Mouse (Mus musculus) limb, embryonic 11.5 days (tissue): ENCODE data around the gene Astl. TPM values are rescaled to one million over a fixed set of nuclear protein-coding genes. Genes with fewer than 3 reads are reported as not detected.

ENCODE experiments used
- ATAC-seq: fragments of 200-750 bp; cut with Nextera tagmentation; 2 replicates; pipeline ENCODE4 v1.8.0; 2017; ENCODE audit warnings: low read depth; ENCODE audit not compliant: insufficient number of reproducible peaks, low FRiP score, low TSS enrichment
- DNase-seq: peaks from one replicate; pipeline ENCODE4 v3.0.0-alpha.2; 2015; ENCODE audit warnings: low spot score
- H3K27ac ChIP-seq: fragments of 300-500 bp; sonication (generic); replicated peaks from 2 replicates; pipeline ENCODE4 v1.5.1; 2014; ENCODE audit warnings: low read depth, mild to moderate bottlenecking, low read length
- H3K27me3 ChIP-seq: fragments of 300-500 bp; sonication (generic); 2 replicates; pipeline ENCODE4 v1.6.1; 2014; ENCODE audit warnings: mild to moderate bottlenecking, low read length, mixed read lengths; ENCODE audit not compliant: control insufficient read depth, insufficient read depth
- H3K36me3 ChIP-seq: fragments of 300-500 bp; sonication (generic); 2 replicates; pipeline ENCODE4 v1.6.1; 2014; ENCODE audit warnings: mild to moderate bottlenecking, low read length, moderate library complexity, mixed read lengths; ENCODE audit not compliant: control insufficient read depth, insufficient read depth
- H3K4me1 ChIP-seq: fragments of 300-500 bp; sonication (generic); 2 replicates; pipeline ENCODE4 v1.6.1; 2014; ENCODE audit warnings: low read length, mixed read lengths; ENCODE audit not compliant: control insufficient read depth, insufficient read depth
- H3K4me2 ChIP-seq: fragments of 300-500 bp; sonication (generic); 2 replicates; pipeline ENCODE4 v1.6.1; 2014; ENCODE audit warnings: low read depth, mild to moderate bottlenecking, moderate library complexity; ENCODE audit not compliant: severe bottlenecking
- H3K4me3 ChIP-seq: fragments of 300-500 bp; sonication (generic); 2 replicates; pipeline ENCODE4 v1.5.1; 2014; ENCODE audit warnings: low read depth, low read length
- H3K9ac ChIP-seq: fragments of 300-500 bp; sonication (generic); 2 replicates; pipeline ENCODE4 v1.6.1; 2014; ENCODE audit warnings: mild to moderate bottlenecking, low read length
- H3K9me3 ChIP-seq: fragments of 300-500 bp; sonication (generic); 2 replicates; pipeline ENCODE4 v1.6.1; 2016; ENCODE audit warnings: low read length; ENCODE audit not compliant: control insufficient read depth
- WGBS: fragments of 180-500 bp; shearing (Covaris S2); extraction: QIAGEN DNeasy Blood & Tissue Kit; methylation state at CpG from one replicate; pipeline ENCODE4 v1.1.7; 2014; 5-methylcytosine and 5-hydroxymethylcytosine counted together
- polyA plus RNA-seq: library from polyadenylated mRNA; unstranded; fragments of >200 nt; fragmentation: Nextera tagmentation; extraction: Ambion mirVana; gene quantifications from 2 replicates; pipeline ENCODE4 v1.2.1, GENCODE M21; 2014

Gene Astl
- polyA plus RNA-seq, 1 experiment from 2014 or later, result not detected

GRCm38 (mm10) chr2:127390352-127390751 is 51.9 kb downstream of the Astl start:
- Histone ChIP-seq H3K4me1 (0 out of 2 replicates have a peak, but pooled peaks cover 3% of the 10 kb centered on the region), H3K4me2 (no peak overlapping the region), H3K27me3 (no peaks in the 10 kb centered on the region), H3K27ac (no peak overlapping the region), H3K9me3 (no peaks in the 10 kb centered on the region), H3K4me3 (no peak overlapping the region), H3K9ac (no peak overlapping the region), H3K36me3 (no peaks in the 10 kb centered on the region)
- ATAC-seq (no peak), DNase-seq (no peak)
- WGBS, result 87% methylated on average over 3 of the region's 3 CpGs

GRCm38 (mm10) chr2:127390846-127391245 is 52.4 kb downstream of the Astl start:
- DNase-seq (no peak), ATAC-seq (no peak)
- Histone ChIP-seq H3K36me3 (no peaks in the 10 kb centered on the region), H3K27ac (no peak overlapping the region), H3K4me2 (no peak overlapping the region), H3K27me3 (no peaks in the 10 kb centered on the region), H3K9ac (no peak overlapping the region), H3K4me1 (0 out of 2 replicates have a peak, but pooled peaks cover 3% of the 10 kb centered on the region), H3K4me3 (no peak overlapping the region), H3K9me3 (no peaks in the 10 kb centered on the region)
- whole genome bisulfite sequencing, result 65% methylated on average over 4 of the region's 4 CpGs

GRCm38 (mm10) chr2:127391323-127391722 is 52.9 kb downstream of the Astl start:
- no peaks in the 10 kb centered on the region for H3K9me3 ChIP-seq
- no peaks in the 10 kb centered on the region for H3K36me3 ChIP-seq
- H3K27me3 ChIP-seq, result no peaks in the 10 kb centered on the region
- 72% methylated on average over 3 of the region's 3 CpGs for WGBS
- H3K4me3 ChIP-seq, result no peak overlapping the region
- no peak for DNase-seq
- H3K27ac ChIP-seq, result no peak overlapping the region
- H3K9ac ChIP-seq, result no peak overlapping the region
- H3K4me2 ChIP-seq, result no peak overlapping the region
- ATAC-seq, result no peak
- H3K4me1 ChIP-seq, result 0 out of 2 replicates have a peak, but pooled peaks cover 2% of the 10 kb centered on the region

GRCm38 (mm10) chr2:127394606-127395161 is 56.2 kb downstream of the Astl start:
- ATAC-seq (no peak), DNase-seq (no peak)
- Histone ChIP-seq H3K9ac (no peak overlapping the region), H3K27me3 (no peaks in the 10 kb centered on the region), H3K27ac (no peak overlapping the region), H3K4me1 (no peaks in the 10 kb centered on the region), H3K4me3 (no peak overlapping the region), H3K4me2 (no peak overlapping the region), H3K36me3 (no peaks in the 10 kb centered on the region), H3K9me3 (no peaks in the 10 kb centered on the region)
- WGBS, result 81% methylated on average over 5 of the region's 5 CpGs

GRCm38 (mm10) chr2:127398738-127399137 is 60.3 kb downstream of the Astl start:
- DNase-seq, result no peak
- H3K4me3 ChIP-seq, result no peak overlapping the region
- H3K36me3 ChIP-seq, result no peaks in the 10 kb centered on the region
- ATAC-seq, result no peak
- no peaks in the 10 kb centered on the region for H3K4me1 ChIP-seq
- WGBS, result 90% methylated on average over 7 of the region's 7 CpGs
- H3K9me3 ChIP-seq, result no peaks in the 10 kb centered on the region
- no peak overlapping the region for H3K9ac ChIP-seq
- H3K4me2 ChIP-seq, result no peak overlapping the region
- no peaks in the 10 kb centered on the region for H3K27me3 ChIP-seq
- H3K27ac ChIP-seq, result no peak overlapping the region

Other genes starting within 250 kb of the Astl start
- gene Ncaph, start 204.7 kb upstream of the Astl start, polyA plus RNA-seq, result 130 and 144 TPM in 2 replicates
- gene Itpripl1, start 195.2 kb upstream of the Astl start, polyA plus RNA-seq, result 17.5 and 19.6 TPM in 2 replicates
- gene 1810024B03Rik, start 130.4 kb upstream of the Astl start, polyA plus RNA-seq, result 1.9 and 2.1 TPM in 2 replicates
- 100 and 120 TPM in 2 replicates for gene Snrnp200, start 130.3 kb upstream of the Astl start, polyA plus RNA-seq
- 61.2 and 62.8 TPM in 2 replicates for gene Ciao1, start 90.8 kb upstream of the Astl start, polyA plus RNA-seq
- gene Tmem127, start 90.7 kb upstream of the Astl start, polyA plus RNA-seq, result 17.0 and 20.8 TPM in 2 replicates
- 77.8 and 83.2 TPM in 2 replicates for gene Stard7, start 68.4 kb upstream of the Astl start, polyA plus RNA-seq
- 5.8 and 6.5 TPM in 2 replicates for gene Dusp2, start 2.5 kb upstream of the Astl start, polyA plus RNA-seq
- gene Adra2b, start 24.6 kb downstream of the Astl start, polyA plus RNA-seq, result 2.2 and 2.6 TPM in 2 replicates
- gene Gpat2, start 86.6 kb downstream of the Astl start, polyA plus RNA-seq, result 0.09 TPM in 1 of 2 replicates, not detected in the other
- 20.7 and 28.3 TPM in 2 replicates for gene Fahd2a, start 105.9 kb downstream of the Astl start, polyA plus RNA-seq
- gene Kcnip3, start 183.5 kb downstream of the Astl start, polyA plus RNA-seq, result 2.2 and 2.6 TPM in 2 replicates
- 1.5 and 1.6 TPM in 2 replicates for gene Prom2, start 202.8 kb downstream of the Astl start, polyA plus RNA-seq
- gene Zfp661, start 248.5 kb downstream of the Astl start, polyA plus RNA-seq, result 5.5 and 7.2 TPM in 2 replicates
- 161 and 164 TPM in 2 replicates for gene Mrps5, start 248.6 kb downstream of the Astl start, polyA plus RNA-seq